Mouse (Mus musculus): ENCODE results near the gene Adipor2. TPM values are rescaled to one million over a fixed set of nuclear protein-coding genes. Genes with fewer than 3 reads are reported as not detected.

Adipor2 gene
- polyA plus RNA-seq, 1 experiment from 2014 or later = 18.7 TPM

GRCm38 (mm10) chr6:119307867-119308413, 109.6 kb downstream of the Adipor2 start:
- Histone ChIP-seq H3K9ac (ENCODE audit: low read length) (no peak overlapping the region), H3K4me3 (ENCODE audit: low read depth, low read length) (no peak overlapping the region), H3K4me1 (ENCODE audit: control insufficient read depth, insufficient read depth, low read length) (no peaks in the 10 kb centered on the region), H3K27ac (replicated peaks; ENCODE audit: low read depth, low read length) (no peak overlapping the region), H3K36me3 (ENCODE audit: control insufficient read depth, insufficient read depth, low read length) (no peaks in the 10 kb centered on the region), H3K9me3 (ENCODE audit: control insufficient read depth, low read length) (no peaks in the 10 kb centered on the region), H3K27me3 (ENCODE audit: control insufficient read depth, insufficient read depth, low read length) (no peaks in the 10 kb centered on the region), H3K4me2 (ENCODE audit: low read depth, severe bottlenecking) (no peak overlapping the region)
- ATAC-seq (ENCODE audit: insufficient number of reproducible peaks, low FRiP score, low TSS enrichment, low read depth) = no peak
- no peak for DNase-seq (ENCODE audit: low spot score)
- WGBS = 60% methylated on average over 10 of the region's 10 CpGs

- H3K4me3 ChIP-seq (ENCODE audit: low read depth, low read length) = no peak overlapping the region
- no peak overlapping the region for H3K4me2 ChIP-seq (ENCODE audit: low read depth, severe bottlenecking)
- no peak overlapping the region for H3K9ac ChIP-seq (ENCODE audit: low read length)
- no peaks in the 10 kb centered on the region for H3K9me3 ChIP-seq (ENCODE audit: control insufficient read depth, low read length)
- no peaks in the 10 kb centered on the region for H3K36me3 ChIP-seq (ENCODE audit: control insufficient read depth, insufficient read depth, low read length)
- ATAC-seq (ENCODE audit: insufficient number of reproducible peaks, low FRiP score, low TSS enrichment, low read depth) (no peak), DNase-seq (ENCODE audit: low spot score) (no peak)
- no peak overlapping the region for H3K27ac ChIP-seq (replicated peaks; ENCODE audit: low read depth, low read length)
- no peaks in the 10 kb centered on the region for H3K27me3 ChIP-seq (ENCODE audit: control insufficient read depth, insufficient read depth, low read length)
- H3K4me1 ChIP-seq (ENCODE audit: control insufficient read depth, insufficient read depth, low read length) = no peaks in the 10 kb centered on the region
- 85% methylated on average over 6 of the region's 6 CpGs for WGBS
Measured at GRCm38 (mm10) chr6:119303331-119303730, 114.2 kb downstream of the Adipor2 start.

Other genes starting within 250 kb of the Adipor2 start
- gene Dcp1b, start 242.5 kb downstream of the Adipor2 start, polyA plus RNA-seq (2014; fragmentation: Nextera tagmentation; extraction: Ambion mirVana) = 6.4 and 7.9 TPM in 2 replicates
- 8.7 and 11.2 TPM in 2 replicates for gene Cacna1c, start 221.3 kb downstream of the Adipor2 start, polyA plus RNA-seq (2014; fragmentation: Nextera tagmentation; extraction: Ambion mirVana)
- 0.03 TPM in 2 replicates for gene Cacna2d4, start 181.2 kb downstream of the Adipor2 start, polyA plus RNA-seq (2014; fragmentation: Nextera tagmentation; extraction: Ambion mirVana)
- not detected in 2 replicates for gene Lrtm2, start 86.9 kb downstream of the Adipor2 start, polyA plus RNA-seq (2014; fragmentation: Nextera tagmentation; extraction: Ambion mirVana)
- gene Fbxl14, start 62.0 kb upstream of the Adipor2 start, polyA plus RNA-seq (2014; fragmentation: Nextera tagmentation; extraction: Ambion mirVana) = 5.7 and 6.7 TPM in 2 replicates
- gene Wnt5b, start 126.6 kb upstream of the Adipor2 start, polyA plus RNA-seq (2014; fragmentation: Nextera tagmentation; extraction: Ambion mirVana) = 13.7 and 17.1 TPM in 2 replicates